ENCODE assay signal across 8 mouse cellular contexts in the genomic region with DNA sequence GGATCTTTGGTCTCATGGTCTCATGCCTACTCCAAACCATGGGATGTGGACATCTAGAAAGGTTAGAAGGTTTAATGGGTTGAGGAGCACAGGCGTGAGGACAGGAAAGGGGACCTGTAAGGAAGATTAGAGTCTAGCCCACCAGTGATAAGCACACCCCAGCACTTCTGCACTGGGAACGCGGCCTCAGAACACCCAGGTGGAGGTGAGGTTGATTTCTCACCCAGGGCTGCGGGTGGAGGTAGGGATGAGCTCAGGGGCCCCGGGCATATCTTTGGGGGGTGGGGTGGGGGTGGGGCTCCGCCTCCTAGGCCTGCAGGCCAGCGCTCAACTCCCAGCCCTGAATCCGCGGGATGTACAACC. TPM values are rescaled to one million over a fixed set of nuclear protein-coding genes. Genes with fewer than 3 reads are reported as not detected.
A peak's percentile ranks its signal among the peaks of the same experiment; 100 is the strongest.
DNase-seq lines count a peak whose midpoint lies in the region; ATAC-seq and TF ChIP-seq lines count a peak whose summit lies in the region.

No protein-coding gene starts in this region.

- no peaks in the 10 kb centered on the region for H3K36me3 ChIP-seq in heart, postnatal 0 days (replicated peaks; ENCODE audit: control insufficient read depth, insufficient read depth, low read length)
- no peaks in the 10 kb centered on the region for H3K36me3 ChIP-seq in hindbrain, embryonic 11.5 days (ENCODE audit: control insufficient read depth, insufficient read depth, low read length)
- no peaks in the 10 kb centered on the region for H3K36me3 ChIP-seq in midbrain, embryonic 11.5 days (ENCODE audit: control insufficient read depth, insufficient read depth, low read length)

- WGBS in heart, postnatal 0 days = 6% methylated on average over 9 of the region's 9 CpGs
- 7% methylated on average over 9 of the region's 9 CpGs for WGBS in bone marrow, adult 2 months
- WGBS in hindbrain, embryonic 11.5 days = 22% methylated on average over 4 of the region's 9 CpGs
- 10% methylated on average over 9 of the region's 9 CpGs for WGBS in midbrain, embryonic 11.5 days

- no peaks in the 10 kb centered on the region for H3K9me3 ChIP-seq in heart, postnatal 0 days (replicated peaks; ENCODE audit: control insufficient read depth, low read length)
- no peaks in the 10 kb centered on the region for H3K9me3 ChIP-seq in hindbrain, embryonic 11.5 days (ENCODE audit: control insufficient read depth, low read length)
- H3K9me3 ChIP-seq in midbrain, embryonic 11.5 days (ENCODE audit: control insufficient read depth, low read length) = no peaks in the 10 kb centered on the region

- no peak overlapping the region for H3K27ac ChIP-seq in heart, postnatal 0 days (ENCODE audit: low read depth)
- peak overlapping the region; percentile 76 for H3K27ac ChIP-seq in bone marrow, adult 2 months (ENCODE audit: control insufficient read depth, insufficient read depth, low read depth, low read length, poor library complexity)
- no peak overlapping the region for H3K27ac ChIP-seq in hindbrain, embryonic 11.5 days (ENCODE audit: low read depth, low read length)
- no peak overlapping the region for H3K27ac ChIP-seq in midbrain, embryonic 11.5 days (ENCODE audit: low read depth, low read length)

- ATAC-seq in heart, postnatal 0 days (ENCODE audit: insufficient read depth, low read depth) = no peak; the same call in 1 of the 2 replicates
- ATAC-seq in hindbrain, embryonic 11.5 days (ENCODE audit: low FRiP score) = no peak; the same call in 1 of the 2 replicates
- no peak; the same call in 1 of the 2 replicates for ATAC-seq in midbrain, embryonic 11.5 days (ENCODE audit: low FRiP score)
- ATAC-seq in monocyte, adult 5-6 weeks (replicated peaks; ENCODE audit: insufficient number of reproducible peaks, low FRiP score, low TSS enrichment, poor library complexity, severe bottlenecking) = no peak

- H3K9ac ChIP-seq in heart, postnatal 0 days (replicated peaks; ENCODE audit: low read depth, low read length) = peak overlapping the region; percentile 51; the same call in 1 of the 2 replicates
- peak overlapping the region; percentile 68 for H3K9ac ChIP-seq in hindbrain, embryonic 11.5 days (ENCODE audit: low read depth, low read length)
- peak overlapping the region; percentile 68 for H3K9ac ChIP-seq in midbrain, embryonic 11.5 days (ENCODE audit: low read length)

- TF ChIP-seq EP300 in heart, postnatal 0 days (IDR thresholded peaks at IDR 0.05; ENCODE audit: low read depth) = no peak

- no peak for TF ChIP-seq POLR2A in bone marrow, adult 2 months (IDR thresholded peaks at IDR 0.05; ENCODE audit: borderline replicate concordance, control insufficient read depth, low read depth, low read length)

- H3K27me3 ChIP-seq in heart, postnatal 0 days (ENCODE audit: control insufficient read depth, insufficient read depth, low read length) = no peaks in the 10 kb centered on the region
- H3K27me3 ChIP-seq in hindbrain, embryonic 11.5 days (ENCODE audit: control insufficient read depth, insufficient read depth, low read length) = no peaks in the 10 kb centered on the region
- no peaks in the 10 kb centered on the region; the same call in 1 of the 2 replicates for H3K27me3 ChIP-seq in midbrain, embryonic 11.5 days (ENCODE audit: control insufficient read depth, insufficient read depth, low read length)

- H3K4me2 ChIP-seq in heart, postnatal 0 days (ENCODE audit: low read depth, low read length) = peak overlapping the region; percentile 80
- peak overlapping the region; percentile 78 for H3K4me2 ChIP-seq in hindbrain, embryonic 11.5 days (replicated peaks; ENCODE audit: low read depth, low read length)
- H3K4me2 ChIP-seq in midbrain, embryonic 11.5 days = peak overlapping the region; percentile 62

- intact Hi-C loops in heart, postnatal 36 days (cut with DNase I) = no loop called here

- no peak for DNase-seq in heart, postnatal 0 days (ENCODE audit: low spot score)
- DNase-seq in heart, postnatal 36 days = no peak
- no peak for DNase-seq in hindbrain, embryonic 11.5 days (ENCODE audit: low spot score)
- no peak for DNase-seq in midbrain, embryonic 11.5 days (ENCODE audit: low spot score, missing footprints)
- DNase-seq in Muller cell, postnatal 12 days (ENCODE audit: inconsistent ontology term) = no peak
- no peak for DNase-seq in thymus, postnatal 14 days

- H3K4me1 ChIP-seq in heart, postnatal 0 days (ENCODE audit: control insufficient read depth, insufficient read depth) = no peaks in the 10 kb centered on the region
- H3K4me1 ChIP-seq in bone marrow, adult 2 months (ENCODE audit: control insufficient read depth, insufficient read depth, low read length) = peaks cover 3% of the 10 kb centered on the region
- H3K4me1 ChIP-seq in hindbrain, embryonic 11.5 days (replicated peaks; ENCODE audit: control insufficient read depth, insufficient read depth, low read length) = 0 out of 2 replicates have a peak, but pooled peaks cover 2% of the 10 kb centered on the region
- H3K4me1 ChIP-seq in midbrain, embryonic 11.5 days (ENCODE audit: control insufficient read depth, insufficient read depth, low read length) = peaks cover 4% of the 10 kb centered on the region

- H3K4me3 ChIP-seq in heart, postnatal 0 days (ENCODE audit: low read depth, low read length) = peak overlapping the region; percentile 72
- peak overlapping the region; percentile 76 for H3K4me3 ChIP-seq in bone marrow, adult 2 months (replicated peaks; ENCODE audit: control insufficient read depth, low read depth, low read length)
- peak overlapping the region; percentile 72 for H3K4me3 ChIP-seq in hindbrain, embryonic 11.5 days (ENCODE audit: low read depth, low read length)
- H3K4me3 ChIP-seq in midbrain, embryonic 11.5 days (ENCODE audit: low read depth, low read length) = peak overlapping the region; percentile 73

- no peak for TF ChIP-seq CTCF in heart, postnatal 0 days (IDR thresholded peaks at IDR 0.05; ENCODE audit: low read depth)
- TF ChIP-seq CTCF in bone marrow, adult 2 months (IDR thresholded peaks at IDR 0.05; ENCODE audit: control insufficient read depth, insufficient read depth, low read length) = no peak

RNA-seq across cellular contexts. Expression of a gene that starts 0.5 kb away (rescaled TPM):
- 3.4 and 5.6 TPM in 2 replicates for total RNA-seq in heart, postnatal 0 days (2014; rRNA removed; ENCODE audit: low replicate concordance)
- 1.1 and 1.5 TPM in 2 replicates for polyA plus RNA-seq in heart, postnatal 0 days (2015; fragmentation: Nextera tagmentation; extraction: Ambion mirVana)
- total RNA-seq in heart, postnatal 36 days (2021) = 1 to 10 TPM; 2.4 to 2.6 TPM
- 16.3 and 17.2 TPM in 2 replicates for polyA plus RNA-seq in bone marrow, adult 2 months (2011; ENCODE audit: insufficient read depth, insufficient read length, low replicate concordance, missing spikeins)
- 4.8 and 5.3 TPM in 2 replicates for polyA plus RNA-seq in hindbrain, embryonic 11.5 days (2014; fragmentation: Nextera tagmentation; extraction: Ambion mirVana)
- polyA plus RNA-seq in midbrain, embryonic 11.5 days (2014; fragmentation: Nextera tagmentation; extraction: Ambion mirVana) = 3.5 and 3.7 TPM in 2 replicates
- total RNA-seq in monocyte, adult 5-6 weeks (2017) = 0.76 to 2.3 TPM in 2 of 3 replicates, not detected in the other

RNA-seq across cellular contexts. Expression of a gene that starts 21.7 kb away (rescaled TPM):
- not detected in 2 replicates for total RNA-seq in heart, postnatal 0 days (2014; rRNA removed; ENCODE audit: low replicate concordance)
- polyA plus RNA-seq in heart, postnatal 0 days (2015; fragmentation: Nextera tagmentation; extraction: Ambion mirVana) = not detected in 2 replicates
- total RNA-seq in heart, postnatal 36 days (2021) = not detected
- polyA plus RNA-seq in bone marrow, adult 2 months (2011; ENCODE audit: insufficient read depth, insufficient read length, low replicate concordance, missing spikeins) = 0.62 TPM in 1 of 2 replicates, not detected in the other
- 0.10 and 0.20 TPM in 2 replicates for polyA plus RNA-seq in hindbrain, embryonic 11.5 days (2014; fragmentation: Nextera tagmentation; extraction: Ambion mirVana)
- 0.07 TPM in 1 of 2 replicates, not detected in the other for polyA plus RNA-seq in midbrain, embryonic 11.5 days (2014; fragmentation: Nextera tagmentation; extraction: Ambion mirVana)
- total RNA-seq in monocyte, adult 5-6 weeks (2017) = 0.19 to 0.43 TPM in 2 of 3 replicates, not detected in the other

RNA-seq across cellular contexts. Expression of a gene that starts 32.2 kb away (rescaled TPM):
- 0.39 TPM in 1 of 2 replicates, not detected in the other for total RNA-seq in heart, postnatal 0 days (2014; rRNA removed; ENCODE audit: low replicate concordance)
- polyA plus RNA-seq in heart, postnatal 0 days (2015; fragmentation: Nextera tagmentation; extraction: Ambion mirVana) = 0.05 TPM in 1 of 2 replicates, not detected in the other
- under 1 TPM in 1 of 2 experiments, not detected in 1; 0.11 TPM for total RNA-seq in heart, postnatal 36 days (2021)
- 2.1 and 4.7 TPM in 2 replicates for polyA plus RNA-seq in bone marrow, adult 2 months (2011; ENCODE audit: insufficient read depth, insufficient read length, low replicate concordance, missing spikeins)
- 0.24 and 0.25 TPM in 2 replicates for polyA plus RNA-seq in hindbrain, embryonic 11.5 days (2014; fragmentation: Nextera tagmentation; extraction: Ambion mirVana)
- 0.18 and 0.23 TPM in 2 replicates for polyA plus RNA-seq in midbrain, embryonic 11.5 days (2014; fragmentation: Nextera tagmentation; extraction: Ambion mirVana)
- 0.29 TPM in 1 of 3 replicates, not detected in the others for total RNA-seq in monocyte, adult 5-6 weeks (2017)

RNA-seq across cellular contexts. Expression of a gene that starts 58.2 kb away (rescaled TPM):
- total RNA-seq in heart, postnatal 0 days (2014; rRNA removed; ENCODE audit: low replicate concordance) = 7.1 and 20.0 TPM in 2 replicates
- 3.6 and 3.7 TPM in 2 replicates for polyA plus RNA-seq in heart, postnatal 0 days (2015; fragmentation: Nextera tagmentation; extraction: Ambion mirVana)
- total RNA-seq in heart, postnatal 36 days (2021) = 1 to 10 TPM; 5.3 to 5.8 TPM
- polyA plus RNA-seq in bone marrow, adult 2 months (2011; ENCODE audit: insufficient read depth, insufficient read length, low replicate concordance, missing spikeins) = 19.5 and 27.0 TPM in 2 replicates
- polyA plus RNA-seq in hindbrain, embryonic 11.5 days (2014; fragmentation: Nextera tagmentation; extraction: Ambion mirVana) = 10.7 and 15.2 TPM in 2 replicates
- polyA plus RNA-seq in midbrain, embryonic 11.5 days (2014; fragmentation: Nextera tagmentation; extraction: Ambion mirVana) = 10.1 and 11.1 TPM in 2 replicates
- 11.8 to 14.7 TPM (median 13.1 TPM) in 3 replicates for total RNA-seq in monocyte, adult 5-6 weeks (2017)
